Mouse (Mus musculus) embryo, embryonic 9.5 days (tissue): ENCODE results near the gene Pcyt2.

Experiments used
- DNase-seq: peaks from one replicate; pipeline ENCODE4 v3.0.0-alpha.2; 2017; ENCODE audit errors: extremely low spot score

Pcyt2 gene

DNA sequence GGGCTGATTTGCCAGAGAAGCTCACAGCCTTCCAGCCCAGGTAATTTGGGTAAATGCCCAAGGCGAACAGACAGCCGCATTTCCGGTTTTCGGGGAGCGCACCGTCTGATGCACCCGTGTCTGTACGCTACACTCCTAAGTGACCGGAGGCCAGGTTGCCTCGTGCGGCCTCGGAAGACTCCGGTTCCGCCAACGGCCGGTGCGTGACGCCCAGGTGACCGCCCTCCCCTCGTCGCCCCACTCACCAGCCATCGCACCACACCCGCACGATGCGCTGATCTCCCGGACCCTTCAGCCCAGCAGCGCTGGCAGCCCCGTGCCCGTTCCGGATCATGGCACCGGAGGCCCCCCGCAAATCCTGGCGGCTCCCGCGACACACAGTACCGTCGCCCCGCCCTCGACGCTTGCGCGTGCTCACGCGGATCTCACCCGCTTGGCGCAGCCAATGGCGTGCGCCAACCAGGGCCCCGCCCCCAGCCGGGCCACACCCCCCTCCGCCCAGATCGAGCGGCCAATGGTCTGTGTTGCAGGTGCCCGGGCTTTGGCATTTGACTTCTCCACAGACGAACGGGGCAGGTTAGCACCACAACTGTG is at the start of gene Pcyt2:
Gene Pcyt2, minus strand, starts transcription at position 418 of the 594 bp plus-strand sequence.
- peak; percentile 90 for DNase-seq

DNA sequence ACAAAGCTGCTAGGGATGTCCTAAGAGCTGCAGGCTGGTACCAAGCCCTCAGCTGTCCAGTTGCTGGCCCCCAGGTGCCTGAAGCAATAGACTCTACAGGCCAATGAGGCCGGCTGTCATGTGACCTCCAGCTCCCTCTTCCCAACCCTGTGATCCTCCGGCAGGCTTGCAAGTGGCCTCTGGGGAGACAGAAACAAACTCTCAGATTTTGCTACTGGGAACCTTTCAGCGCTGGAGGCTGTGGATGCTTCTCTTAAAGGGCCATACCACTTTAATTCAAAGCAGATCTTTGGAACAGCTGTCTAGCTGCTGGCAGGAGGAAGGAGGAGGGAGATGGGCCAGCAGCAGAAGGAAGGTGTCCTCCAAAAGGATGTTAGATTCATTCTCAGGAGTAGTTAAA is 48.9 kb upstream of the Pcyt2 start:
- no peak for DNase-seq

DNA sequence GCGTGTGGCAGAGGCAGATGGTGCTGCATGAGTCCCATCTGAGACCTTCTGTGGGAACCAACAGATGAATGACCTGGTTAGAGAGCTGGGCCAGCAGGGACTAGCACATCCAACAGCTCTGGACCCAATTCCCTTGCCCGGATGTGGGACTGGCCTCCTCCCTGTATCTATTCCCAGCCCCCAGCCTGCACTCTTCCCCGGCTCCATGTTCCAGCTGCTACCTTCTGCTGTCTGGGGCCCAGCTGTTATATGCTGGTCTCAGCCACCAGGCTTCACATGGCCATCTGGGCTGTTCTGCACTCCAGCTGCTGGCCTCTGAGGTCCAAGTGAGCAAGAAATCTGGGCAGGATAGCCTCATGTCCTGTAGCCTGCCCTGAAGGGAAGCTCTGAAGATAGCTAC is 47.7 kb upstream of the Pcyt2 start:
- no peak for DNase-seq

DNA sequence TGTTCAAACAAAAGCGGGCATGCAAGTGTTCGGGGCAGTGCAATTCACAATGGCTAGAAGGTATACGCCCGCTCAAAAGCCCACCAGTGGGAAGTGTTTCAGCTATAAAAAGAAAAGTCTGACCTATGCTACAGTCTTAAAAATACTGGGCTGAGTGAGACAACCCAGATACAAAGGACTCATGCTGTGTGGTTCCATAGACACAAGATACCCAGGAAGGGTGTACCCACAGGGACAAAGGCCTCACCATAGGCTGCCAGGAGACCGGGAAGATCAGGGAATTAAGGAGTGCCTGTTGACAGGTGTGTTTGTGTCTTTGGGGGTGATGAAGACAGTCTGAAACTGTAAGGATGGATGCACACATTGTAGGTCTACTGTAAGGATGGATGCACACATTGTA is 46.0 kb upstream of the Pcyt2 start:
- DNase-seq: no peak

DNA sequence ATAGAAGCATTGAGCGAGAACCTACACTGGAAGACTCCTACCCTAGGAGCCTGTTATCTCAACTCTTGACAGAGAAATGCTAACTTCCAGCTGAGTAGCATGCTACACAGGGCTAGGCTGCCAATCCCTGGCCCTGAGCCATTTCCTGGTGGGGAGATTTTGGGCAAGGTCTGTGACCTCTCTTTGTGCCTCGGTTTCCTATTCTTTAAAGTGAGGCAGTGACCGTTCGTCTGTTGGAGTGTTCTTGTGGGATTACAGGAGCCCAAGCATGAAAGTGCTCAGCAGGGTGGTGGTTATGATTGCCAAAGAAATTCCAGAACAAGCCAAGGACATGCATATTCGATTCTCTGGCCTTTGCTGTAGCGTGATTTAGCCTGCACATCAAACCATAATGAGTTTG is 45.0 kb upstream of the Pcyt2 start:
- no peak for DNase-seq

DNA sequence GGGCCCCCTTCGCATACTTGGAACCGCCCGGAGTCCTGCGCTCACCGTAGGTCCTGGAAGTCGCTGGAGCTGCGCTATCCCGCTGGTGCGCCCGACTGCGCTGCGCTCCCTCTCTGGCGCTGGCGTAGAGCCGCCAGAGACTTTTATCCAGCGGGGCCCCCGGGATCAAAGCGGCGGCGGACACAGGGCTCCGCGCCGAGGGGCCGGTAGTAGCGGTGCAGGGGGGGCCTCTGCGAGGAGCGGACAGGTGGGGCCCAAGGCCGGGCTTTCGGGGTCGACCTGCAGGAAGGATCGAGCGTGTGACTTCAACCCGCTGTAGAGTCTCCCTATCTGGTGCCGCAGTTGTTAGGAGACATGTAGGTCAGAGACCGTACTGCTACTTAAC is 43.3 kb upstream of the Pcyt2 start, which contains the start of gene Notum:
Gene Notum, minus strand, starts transcription at position 100 of the 385 bp plus-strand sequence.
- DNase-seq: peak; percentile 52

DNA sequence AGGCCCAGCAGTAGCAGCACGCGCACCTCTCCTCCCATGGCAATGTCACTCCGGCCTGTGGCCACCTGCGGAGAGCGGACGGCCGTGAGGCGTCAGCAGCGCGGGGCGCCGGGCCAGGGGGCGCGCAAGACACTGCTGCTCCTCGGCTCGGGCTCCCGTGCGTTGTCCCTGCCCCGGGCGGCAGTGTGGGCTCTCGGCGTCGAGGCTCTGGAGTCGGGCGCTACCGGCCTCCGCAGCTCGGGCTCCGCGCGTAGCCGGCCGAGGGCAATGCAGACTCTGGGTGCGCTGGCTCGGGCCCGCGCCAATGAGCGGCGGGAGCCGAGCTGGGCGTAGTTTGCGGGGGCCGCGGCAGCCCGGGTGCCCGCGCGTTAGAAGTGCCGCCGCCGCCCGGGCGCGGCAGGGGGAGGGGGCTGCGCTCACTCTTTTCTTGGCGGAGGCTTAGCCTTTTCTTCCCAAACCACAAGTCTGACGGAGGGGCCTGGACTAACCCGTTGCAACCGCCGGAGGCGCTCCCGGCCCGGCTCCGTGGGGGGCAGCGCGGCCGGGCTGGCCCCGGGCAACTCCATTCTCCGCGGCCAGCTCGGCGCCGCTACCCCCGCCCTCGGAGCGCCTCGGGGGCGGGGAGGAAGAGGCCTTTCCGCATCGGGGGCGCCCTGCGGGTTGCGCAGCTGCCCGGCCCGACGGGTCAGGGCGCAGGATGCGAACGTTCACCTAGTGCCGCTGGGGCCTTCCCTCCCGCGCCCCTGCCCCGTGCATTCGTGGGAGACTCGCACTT is 42.8 kb upstream of the Pcyt2 start:
- peak; percentile 68 for DNase-seq

DNA sequence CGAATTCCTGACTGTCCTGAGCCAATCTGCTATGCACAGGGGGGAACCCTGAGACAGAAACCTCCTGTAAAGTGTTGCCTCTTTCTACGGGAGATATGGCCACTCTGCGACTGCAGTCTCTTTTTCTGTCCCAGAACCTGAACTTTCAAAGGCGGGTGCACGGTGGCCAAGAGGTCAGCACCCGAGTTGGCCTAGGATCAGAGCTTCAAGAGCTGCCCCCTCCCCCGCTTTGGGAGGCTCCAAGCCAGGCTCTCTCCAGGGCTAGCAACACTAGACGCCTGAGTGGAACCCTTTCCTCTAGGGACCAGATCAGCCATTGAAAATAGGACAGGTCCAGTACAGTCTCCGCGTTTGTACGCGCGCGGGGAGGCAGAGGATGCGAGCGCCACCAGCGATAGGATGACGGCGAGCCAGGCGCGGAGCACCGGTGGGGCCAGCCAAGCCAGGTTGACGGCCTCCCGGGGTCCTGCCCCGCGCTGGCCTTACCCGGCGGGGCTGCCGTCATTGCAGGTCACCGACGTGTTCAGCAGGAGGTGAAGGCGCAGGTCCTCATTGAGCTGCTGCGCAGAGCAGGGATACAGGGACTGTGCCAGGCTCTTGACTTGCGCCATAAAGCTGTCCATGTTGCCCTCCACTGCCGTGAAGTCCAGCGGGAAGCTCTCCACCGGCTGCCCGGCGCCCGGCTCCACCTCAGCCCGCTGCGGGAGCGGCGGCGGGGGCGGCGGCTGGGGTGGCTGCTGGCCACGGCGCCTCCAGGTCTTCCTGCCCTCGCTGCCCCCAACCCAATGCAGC is 42.0 kb upstream of the Pcyt2 start:
- peak; percentile 23 for DNase-seq

DNA sequence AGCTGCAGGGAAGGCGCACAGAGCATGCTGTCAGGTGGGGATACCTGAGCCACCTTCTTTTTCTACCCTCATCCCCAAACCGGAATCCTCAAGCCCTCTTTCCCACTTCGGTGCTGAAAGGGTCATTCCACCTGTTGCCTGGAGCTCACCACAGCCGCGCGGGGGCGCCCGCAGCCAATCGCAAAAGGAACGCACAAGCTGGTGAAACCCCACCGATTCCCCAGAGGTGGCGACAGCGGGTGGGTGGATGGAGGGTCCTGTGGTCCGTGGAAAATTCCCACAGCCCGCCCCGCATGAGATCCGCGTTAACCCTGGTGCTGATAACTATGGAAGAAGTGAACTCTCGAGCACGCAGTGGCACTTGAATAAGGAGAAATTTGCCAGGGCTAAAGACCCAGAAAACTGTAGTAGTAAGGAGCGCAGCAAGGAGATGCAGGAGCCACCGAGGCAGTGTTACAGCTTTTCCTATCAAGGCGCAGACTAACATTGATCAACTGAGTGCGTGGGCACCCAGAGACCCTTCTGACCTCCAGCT is 41.2 kb upstream of the Pcyt2 start:
- DNase-seq: peak; percentile 82

DNA sequence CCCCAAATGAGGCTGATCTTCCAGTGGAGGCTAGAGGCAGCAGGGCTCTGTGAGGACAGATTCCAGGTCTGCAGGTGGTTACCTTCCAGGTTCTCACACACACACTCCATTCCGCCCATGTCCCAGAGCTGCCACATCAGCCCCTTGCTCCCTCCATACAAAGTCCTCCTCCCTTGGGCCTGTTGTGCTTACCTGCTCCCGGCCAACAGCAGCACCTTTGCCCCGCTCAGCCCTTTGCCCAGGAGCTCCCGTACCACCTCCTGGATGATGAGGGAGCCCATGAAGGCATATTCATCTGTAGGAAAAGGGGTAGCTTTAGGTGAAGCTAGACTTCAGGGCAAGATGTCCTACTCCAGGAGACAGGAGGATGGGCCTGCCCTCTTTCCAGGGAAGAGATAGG is 39.6 kb upstream of the Pcyt2 start:
- DNase-seq: no peak

DNA sequence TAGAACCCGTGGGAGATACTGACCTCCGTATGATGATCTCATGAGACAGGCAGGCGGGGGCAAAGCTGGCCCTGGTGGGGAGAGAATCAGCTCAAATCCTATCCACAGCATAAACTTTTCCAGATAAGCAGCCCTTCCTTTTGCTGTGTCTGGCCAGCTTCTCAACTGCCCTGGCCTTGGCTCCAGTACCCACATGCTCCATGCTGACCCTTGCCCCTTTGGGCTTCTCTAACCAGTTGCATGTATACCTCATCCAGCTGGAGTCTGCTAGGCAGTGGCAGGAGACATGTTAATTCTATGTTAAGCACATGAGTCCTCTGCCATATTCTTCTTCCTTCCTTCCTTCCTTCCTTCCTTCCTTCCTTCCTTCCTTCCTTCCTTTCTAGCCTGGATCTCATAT is 37.0 kb upstream of the Pcyt2 start:
- no peak for DNase-seq

DNA sequence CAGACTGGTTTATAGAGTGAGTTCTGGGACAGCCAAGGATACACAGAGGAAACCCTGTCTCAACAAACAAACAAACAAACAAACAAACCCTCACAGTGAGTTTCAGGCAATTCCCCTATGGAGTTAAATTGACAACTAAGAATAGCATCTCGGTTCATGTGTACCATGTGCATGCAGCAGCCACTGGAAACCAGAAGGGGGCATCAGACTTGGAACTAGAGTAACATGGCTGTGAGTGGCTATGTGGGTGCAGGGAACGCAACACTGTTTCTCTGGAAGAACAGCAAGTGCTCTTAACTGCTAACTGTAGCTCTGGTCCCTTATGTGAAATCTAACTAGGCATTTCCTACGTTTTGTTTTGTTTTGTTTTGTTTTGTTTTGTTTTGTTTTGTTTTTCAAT is 34.1 kb upstream of the Pcyt2 start:
- DNase-seq: no peak

DNA sequence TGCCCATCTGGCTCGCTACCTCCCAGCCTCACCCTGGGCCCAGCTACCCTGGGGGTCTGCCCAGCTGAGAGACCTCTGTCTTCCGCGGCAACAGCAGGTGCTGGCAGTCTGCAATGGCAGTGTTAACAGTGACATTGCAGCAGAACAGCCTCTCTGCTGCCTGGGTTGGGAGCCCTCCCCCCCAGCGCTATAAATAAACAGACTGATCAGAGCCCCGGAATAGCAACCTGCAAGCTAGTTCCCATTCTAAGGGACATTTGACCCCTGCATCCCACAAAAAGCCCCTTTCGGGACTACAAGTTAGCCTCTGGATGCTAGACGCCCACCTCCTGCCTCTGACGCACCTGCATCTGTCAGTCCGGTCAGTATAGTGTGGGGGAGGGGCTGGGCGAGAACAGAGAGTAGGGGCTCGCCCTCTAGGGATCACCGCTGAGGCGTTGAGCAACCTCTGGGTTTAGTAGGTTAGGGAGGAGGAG is 30.3 kb upstream of the Pcyt2 start, which contains the start of gene Myadml2:
Gene Myadml2, minus strand, starts transcription at position 158 of the 476 bp plus-strand sequence.
- peak; percentile 52 for DNase-seq

DNA sequence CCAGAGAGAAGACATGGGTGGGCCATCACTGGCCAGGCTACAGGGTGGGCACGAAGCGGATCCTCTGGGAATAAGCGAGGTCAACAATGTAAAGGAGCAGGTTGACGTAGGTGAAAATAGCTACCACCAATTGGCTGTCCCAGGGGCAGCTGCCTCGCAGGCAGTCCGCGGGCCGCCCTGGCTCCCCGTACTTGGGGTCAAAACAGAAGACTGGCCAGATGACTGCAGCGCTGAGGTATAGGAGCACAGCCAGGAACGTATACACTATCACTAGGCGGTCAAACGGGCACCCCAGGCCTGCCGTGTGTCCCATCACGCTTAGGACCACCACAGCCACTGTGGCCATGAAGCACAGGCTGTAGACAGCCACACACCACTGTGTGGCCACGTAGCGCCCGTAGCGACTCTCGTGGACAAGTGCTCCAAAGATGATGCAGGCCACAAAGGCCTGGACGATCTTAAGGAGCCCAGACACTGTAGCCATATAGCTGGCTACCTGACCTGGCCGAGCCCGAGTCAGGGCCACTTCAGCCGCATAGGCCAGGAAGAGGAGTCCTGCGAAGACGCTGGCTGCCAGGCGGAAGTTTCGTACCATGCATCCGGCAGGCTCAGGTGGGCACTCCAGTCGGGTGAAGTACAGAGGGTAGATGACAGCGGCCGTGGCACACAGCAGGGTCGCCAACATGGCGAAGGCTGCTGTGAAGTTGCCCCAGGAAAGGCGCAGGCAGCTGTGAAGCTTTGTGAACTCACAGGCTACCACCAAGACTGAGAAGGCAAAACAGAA is 29.5 kb upstream of the Pcyt2 start:
- no peak for DNase-seq

DNA sequence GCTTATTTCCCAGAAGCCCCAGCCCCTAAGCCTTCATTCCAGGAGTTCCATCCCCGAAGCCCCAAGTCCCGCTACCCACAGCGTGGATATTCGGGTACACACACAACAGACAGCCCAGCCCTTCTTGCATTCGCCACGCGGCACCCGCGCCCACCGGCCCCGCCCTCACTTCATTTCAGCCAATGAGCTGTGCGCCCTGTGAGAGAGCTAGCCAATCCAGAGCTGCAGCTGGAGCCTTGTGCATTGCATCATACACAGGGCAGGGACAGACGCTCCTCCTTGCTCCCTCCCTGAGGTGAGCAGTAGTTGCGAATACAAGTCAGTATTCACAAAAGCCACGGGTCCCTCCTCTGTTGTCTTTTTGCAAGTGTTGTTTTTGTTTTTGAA is 25.9 kb upstream of the Pcyt2 start, which contains the start of gene Pycr1:
Gene Pycr1, minus strand, starts transcription at position 169 of the 387 bp plus-strand sequence.
- peak; percentile 94 for DNase-seq

DNA sequence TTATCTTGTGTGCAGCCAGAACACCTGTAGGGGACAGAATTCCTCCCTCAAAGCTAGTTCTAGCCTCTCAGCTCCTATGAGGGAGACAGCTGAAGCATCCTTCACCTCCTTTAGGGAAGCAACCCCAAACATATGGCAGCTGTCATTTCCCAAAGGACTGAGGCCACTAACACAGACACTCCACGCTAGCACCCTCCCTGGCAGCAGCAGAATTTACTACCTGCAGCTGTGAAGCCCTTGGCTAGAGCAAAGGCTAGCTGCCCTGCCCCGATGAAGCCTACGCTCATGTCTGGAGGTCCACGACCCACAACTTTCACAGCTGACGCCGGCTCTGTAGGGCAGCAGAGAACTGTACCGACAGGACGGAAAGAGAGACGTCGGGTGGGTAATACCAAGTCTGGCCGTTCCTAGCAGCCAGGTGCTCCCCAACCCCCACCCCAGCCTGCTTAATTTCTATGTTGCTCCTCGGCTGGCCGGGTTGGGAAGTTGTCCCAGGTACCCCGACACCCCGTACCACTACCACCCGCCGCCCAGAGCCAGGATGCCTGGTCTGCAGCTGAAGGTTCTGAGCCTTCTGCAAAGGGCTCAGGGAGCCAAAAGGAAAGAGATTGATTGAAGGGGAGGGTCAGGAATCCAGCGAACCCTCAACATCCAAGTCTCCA is 25.3 kb upstream of the Pcyt2 start:
- DNase-seq: no peak

DNA sequence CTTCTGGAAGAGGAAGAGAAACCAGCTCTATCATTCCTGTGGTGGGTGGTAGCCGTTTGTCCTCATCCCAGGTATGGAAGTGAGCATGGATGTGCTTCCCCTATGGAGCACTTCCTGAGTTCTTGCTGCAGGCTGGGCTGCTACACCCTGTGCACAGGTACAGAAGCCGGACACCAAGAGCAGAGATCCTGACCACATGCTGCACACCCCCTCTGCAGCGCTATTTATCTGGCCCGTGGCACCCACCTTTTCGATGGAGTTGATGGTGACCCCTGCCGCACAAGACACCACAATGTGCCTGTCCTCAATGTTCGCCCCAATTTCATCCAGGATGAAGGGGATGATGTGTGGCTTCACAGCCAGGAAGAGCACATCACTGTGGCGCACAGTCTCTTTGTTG is 24.1 kb upstream of the Pcyt2 start:
- DNase-seq: no peak

DNA sequence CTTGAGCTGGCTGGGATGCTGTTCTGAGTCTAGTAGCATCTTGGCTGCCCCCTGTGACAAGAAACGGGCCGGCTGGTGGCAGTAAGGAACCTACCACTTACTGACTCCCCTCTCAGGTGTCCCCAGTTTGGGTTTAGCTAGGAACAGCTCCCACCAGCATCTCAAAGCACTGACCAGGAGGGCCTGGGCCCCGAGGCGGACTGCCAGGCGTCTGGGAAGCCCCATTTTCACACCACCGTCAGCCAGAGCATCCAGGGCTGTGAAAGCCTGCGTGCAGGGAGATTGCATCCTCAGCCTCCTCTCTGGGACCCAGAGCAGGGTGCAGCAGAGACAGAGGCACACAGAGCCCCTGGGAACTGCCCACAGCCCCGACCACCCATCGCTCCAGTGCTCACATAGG is 23.5 kb upstream of the Pcyt2 start:
- DNase-seq: no peak

DNA sequence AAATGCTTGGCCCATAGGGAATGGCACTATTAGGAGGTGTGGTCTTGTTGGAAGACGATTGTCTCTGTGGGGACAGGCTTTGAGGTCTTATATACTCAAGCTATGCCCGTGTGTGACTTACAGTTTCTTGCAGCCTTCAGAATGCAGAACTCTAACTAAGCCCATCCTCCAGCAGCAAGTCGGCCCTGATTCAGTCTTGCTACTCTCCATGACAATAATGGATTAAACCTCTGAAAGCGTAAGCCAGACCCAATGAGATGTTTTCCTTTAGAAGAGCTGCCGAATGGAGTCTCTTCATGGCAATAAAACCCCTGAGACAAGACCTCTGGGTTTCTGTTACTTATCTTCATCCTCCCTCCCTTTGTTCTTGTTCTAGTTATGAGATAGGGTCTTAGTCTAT is 17.1 kb upstream of the Pcyt2 start:
- DNase-seq: no peak

DNA sequence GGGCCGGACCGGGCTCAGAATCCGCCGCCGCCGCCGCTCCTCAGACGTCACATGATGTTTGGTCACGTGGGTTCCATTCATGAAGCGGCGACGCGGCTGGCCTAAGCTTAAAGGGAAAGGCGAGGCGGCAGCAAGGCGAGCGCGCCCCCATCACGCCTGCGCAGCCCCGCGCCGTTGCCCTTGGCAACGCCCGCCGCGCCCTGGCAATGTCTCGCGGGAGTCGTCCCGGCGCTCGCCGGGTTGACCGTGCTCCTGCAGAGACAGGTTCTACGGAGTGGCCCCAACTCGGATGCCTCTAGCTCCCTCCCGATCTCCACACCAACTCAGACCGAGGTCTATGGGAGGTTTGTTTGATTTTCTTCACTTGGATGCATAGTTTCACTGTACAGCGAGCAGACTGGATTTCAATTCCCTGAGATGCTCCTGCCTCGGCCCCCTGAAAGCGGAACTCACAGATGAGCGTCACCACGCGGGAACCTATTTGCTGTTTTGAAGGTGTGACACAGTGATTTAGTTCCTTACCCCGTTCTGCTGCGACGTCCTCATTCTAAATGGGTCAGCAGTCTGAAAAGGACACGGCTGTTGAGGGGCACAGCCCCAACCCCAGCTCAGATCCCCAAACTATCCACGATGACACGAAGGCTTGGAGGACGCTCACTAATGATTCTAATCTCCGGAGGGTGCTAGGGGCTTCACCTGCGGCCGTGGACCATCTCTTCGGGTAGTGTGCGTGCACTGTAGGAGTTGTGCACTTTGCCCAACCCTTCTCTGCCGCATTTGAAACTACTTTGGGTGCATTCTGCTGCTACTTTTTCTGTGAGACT is 16.0 kb upstream of the Pcyt2 start, which contains the start of gene Mafg:
Gene Mafg, minus strand, starts transcription at position 81 of the 824 bp plus-strand sequence.
- DNase-seq: peak; percentile 94
